Mouse (Mus musculus): ENCODE results near the gene Racgap1.
A peak's percentile ranks its signal among the peaks of the same experiment; 100 is the strongest.

The Racgap1 gene

DNA sequence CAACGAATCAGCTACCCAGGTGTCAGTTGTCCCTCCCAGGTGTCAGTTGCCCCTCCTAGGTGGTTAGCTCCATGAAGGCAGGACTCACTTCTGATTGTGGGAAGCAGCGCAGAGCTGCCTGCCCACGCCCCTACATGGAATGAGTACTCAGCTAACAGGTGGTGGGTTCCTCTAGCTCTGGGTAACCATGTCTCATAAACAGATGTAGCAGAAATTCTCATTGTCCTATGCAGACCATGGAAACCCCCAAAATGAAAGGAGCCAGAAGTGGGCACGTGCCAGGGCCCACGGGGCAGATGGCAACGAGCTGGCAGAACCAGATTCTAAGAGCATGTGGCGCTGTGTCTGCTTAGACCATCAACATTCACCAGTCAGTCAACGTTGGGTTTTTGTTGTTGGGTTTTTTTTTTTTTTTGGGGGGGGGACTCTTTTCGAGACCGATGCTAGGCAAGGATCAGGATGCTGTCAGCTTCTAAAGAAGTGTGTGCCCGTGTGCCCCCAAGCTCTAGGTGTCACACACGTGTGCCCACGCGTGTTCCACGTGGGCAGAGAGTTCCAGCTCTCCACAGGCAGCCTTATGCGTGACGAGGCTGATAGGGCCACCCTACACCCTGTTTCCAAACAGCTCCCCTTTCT lies 12.6 kb upstream of the Racgap1 start:
- peak; percentile 69 for DNase-seq

- no peak for DNase-seq
These were observed 10.9 kb upstream of the Racgap1 start for GRCm38 (mm10) chr15:99662371-99662770.

- no peak for DNase-seq
These were observed 9.8 kb upstream of the Racgap1 start for GRCm38 (mm10) chr15:99661121-99661830.

DNA sequence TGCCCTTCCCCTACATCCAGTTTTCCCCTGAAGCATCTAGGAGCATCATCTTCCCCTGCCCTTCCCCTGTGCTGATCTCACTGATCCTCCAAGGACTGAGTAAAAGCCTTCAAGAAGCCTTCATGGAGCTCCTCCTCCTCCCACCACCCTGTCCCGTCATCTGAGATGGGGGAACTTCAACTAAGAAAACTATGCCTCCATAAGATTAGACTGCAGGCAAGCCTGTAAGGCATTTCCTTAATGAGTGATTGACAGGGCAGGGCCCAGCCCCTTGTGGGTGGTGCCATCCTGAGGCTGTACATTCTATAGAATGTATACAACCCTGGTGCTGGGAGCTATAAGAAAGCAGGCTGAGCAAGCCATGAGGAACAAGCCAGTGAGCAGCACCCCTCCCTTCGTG lies 7.0 kb upstream of the Racgap1 start:
- DNase-seq: no peak

GRCm38 (mm10) chr15:99655956-99656355 lies 4.5 kb upstream of the Racgap1 start:
- DNase-seq: no peak

- DNase-seq: no peak
These were observed 2.4 kb upstream of the Racgap1 start for GRCm38 (mm10) chr15:99653876-99654275.

- DNase-seq: no peak
These were observed 1.8 kb upstream of the Racgap1 start for GRCm38 (mm10) chr15:99653291-99653690.

DNA sequence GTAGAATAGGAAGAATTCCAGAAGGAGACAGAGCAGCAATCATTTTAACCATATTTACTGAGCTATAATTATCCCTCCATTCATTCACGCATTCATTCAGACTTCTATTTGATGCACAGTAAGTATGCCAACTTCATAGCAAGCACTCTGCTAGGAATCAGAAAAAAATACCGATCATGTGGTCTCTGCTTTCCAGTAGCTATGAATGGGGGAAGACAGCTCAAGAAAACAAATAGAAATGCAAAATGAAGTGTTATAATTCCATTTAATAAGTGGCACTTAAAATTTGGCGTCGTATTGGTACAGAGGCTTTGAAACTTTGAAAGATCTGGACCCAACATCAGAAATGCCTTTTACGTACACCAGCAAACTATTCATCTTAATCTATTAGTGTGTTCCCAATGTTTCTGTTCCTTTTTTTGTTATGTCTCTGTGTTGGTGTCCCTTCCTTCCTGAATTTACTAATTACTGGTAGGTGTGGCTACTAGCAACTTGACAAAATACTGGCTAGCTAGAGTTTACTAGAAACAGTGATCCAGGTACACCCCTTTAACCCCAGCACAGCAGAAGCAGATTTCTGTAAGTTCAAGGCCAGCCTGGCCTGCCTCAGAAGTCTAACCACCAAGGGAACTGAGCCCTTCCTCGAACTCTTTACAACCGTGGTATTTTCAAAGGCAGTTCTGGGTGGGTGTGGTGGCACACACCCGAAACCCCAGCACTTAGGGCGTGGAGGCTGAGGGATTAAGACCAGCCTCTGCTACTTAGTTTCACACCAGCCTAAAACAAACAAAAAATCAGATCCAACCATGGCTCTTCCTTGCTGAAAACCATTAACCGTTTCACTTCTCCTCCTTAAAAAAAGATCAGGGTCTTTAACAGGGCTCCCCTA lies 772 bp upstream of the Racgap1 start:
- no peak for DNase-seq

DNA sequence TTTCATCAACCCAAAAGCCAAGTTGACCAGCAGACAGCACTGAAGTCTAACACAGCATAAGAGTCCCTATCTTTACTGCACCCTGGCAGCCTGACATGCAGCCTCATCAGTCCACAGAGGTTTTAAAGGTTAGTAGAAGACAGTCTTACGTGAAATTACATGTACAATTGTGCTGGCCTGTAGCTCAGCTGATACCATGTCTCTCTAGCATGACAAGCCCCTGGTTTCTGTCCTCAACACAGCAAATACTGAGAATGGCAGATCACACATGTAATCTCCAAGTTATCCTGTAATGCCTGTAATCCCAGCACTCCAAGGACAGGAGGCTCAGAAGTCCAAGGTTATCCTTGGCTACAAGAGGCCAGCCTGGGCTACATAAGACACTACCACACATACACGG lies 1.2 kb downstream of the Racgap1 start:
- no peak for DNase-seq

DNA sequence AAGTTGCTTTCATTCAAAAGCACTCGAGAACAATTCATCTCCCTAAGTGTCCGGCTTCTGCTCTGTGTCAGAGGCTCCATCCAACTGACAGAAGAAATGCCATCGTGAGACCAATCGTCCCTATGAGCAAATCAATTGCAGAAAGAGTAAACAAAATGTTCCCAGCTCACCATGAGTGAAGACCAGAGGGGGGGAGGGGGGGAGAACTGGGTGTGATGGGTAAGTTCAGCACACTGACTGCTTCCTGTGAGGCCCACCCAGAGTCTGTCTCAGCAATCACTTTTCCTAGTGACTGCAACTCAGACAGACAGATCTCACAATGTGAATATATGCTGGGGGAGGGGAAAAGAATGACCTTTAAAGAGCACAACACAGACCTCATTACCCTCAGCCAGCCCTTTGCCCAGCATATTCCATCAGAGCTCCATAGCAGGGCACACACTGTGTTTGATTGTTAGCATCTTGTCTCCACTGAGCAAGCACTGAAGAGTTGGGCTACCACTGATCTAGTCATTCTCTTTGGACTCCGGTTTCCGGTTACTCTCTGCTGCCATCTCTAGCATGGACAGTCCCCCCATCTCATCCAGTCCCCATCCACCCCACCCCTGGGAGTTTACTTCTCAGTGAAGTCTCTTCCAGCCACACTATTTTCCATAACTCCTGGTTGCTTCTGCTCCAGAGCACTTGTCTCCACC lies 2.2 kb downstream of the Racgap1 start:
- DNase-seq: no peak

DNA sequence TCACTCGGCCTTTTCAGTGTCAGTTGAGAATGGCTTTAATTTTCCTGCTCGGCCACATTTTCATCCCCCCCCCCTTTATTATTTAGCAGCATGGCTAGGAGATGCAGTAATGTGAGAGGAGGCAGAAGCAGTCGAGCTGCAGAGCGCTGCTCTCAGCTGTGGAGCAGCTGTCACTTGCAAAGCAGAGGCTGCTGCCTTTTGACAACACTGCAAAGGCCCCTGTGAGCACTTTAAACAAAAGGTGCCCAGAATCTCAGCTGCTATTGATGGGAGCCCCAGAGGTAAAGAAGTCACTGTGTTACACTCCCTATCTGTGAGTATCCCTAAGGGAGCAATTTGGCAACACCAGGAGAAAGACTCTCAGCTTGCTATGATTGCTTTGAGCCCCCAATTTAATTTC lies 3.1 kb downstream of the Racgap1 start:
- no peak for DNase-seq

DNA sequence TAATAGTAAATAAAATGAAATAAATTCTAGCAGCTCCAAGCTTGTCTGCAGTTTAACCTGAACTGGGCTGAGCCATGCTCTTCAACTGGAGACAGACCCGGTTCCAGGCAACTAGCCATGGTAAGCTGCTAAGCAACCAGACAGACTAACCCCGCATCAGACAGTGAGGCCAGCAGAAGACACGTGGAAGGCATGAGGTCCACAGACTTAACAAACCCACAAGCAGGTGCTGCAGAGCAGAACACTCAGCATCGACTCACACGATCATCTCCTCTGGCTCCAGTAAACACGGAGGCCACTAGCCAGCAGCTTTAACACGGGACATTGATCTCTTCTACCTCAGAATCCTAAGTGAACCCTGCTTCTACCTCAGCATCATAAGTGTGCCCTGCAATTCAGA lies 6.7 kb downstream of the Racgap1 start:
- DNase-seq: peak; percentile 55

GRCm38 (mm10) chr15:99643832-99644231 lies 7.6 kb downstream of the Racgap1 start:
- no peak for DNase-seq

GRCm38 (mm10) chr15:99642622-99643021 lies 8.8 kb downstream of the Racgap1 start:
- no peak for DNase-seq

DNA sequence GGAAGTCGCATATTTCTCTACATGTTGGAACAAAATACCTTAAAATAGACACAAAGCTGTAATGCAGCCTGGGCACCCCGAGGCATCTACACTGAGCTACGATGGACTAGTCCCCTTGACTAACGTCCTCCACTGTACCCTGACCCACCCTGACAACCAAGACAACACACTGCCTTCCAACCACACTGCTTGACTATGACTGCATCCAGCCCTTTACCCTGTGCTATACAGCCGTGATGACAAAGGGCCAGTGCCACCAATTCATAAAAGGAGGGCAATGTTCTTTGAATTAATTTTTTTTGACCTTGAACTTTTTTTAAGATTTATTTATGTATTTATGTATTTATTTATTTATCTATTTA lies 13.4 kb downstream of the Racgap1 start:
- DNase-seq: no peak

- no peak for DNase-seq
These were observed 13.9 kb downstream of the Racgap1 start for GRCm38 (mm10) chr15:99637405-99638123.

GRCm38 (mm10) chr15:99634702-99635101 lies 16.8 kb downstream of the Racgap1 start:
- DNase-seq: no peak

DNA sequence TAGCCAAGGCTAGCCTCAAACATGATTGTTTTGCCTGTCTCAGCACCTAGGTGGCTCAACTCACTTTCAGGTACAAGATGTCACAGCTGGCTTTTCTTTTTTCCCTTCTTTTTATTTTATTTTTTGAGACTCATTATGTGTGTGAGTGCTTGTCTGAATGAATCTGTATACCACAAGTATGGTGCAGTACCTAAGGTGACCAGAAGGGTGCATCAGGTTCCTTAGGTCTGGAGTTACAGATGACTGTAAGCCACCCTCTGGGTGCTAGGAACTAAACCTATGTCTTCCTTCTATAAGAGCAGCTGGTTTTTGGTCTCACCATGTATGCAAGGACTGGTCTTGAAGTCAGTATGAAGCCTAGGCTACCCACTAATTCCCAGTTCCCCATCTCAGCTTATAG lies 19.8 kb downstream of the Racgap1 start:
- DNase-seq: no peak

- no peak for DNase-seq
These were observed 29.4 kb downstream of the Racgap1 start for GRCm38 (mm10) chr15:99622063-99622462.

- peak; percentile 62 for DNase-seq
These were observed 31.6 kb downstream of the Racgap1 start for GRCm38 (mm10) chr15:99619821-99620220.

- DNase-seq: no peak
These were observed 32.9 kb downstream of the Racgap1 start for GRCm38 (mm10) chr15:99618595-99618994.

GRCm38 (mm10) chr15:99615246-99615645 lies 36.2 kb downstream of the Racgap1 start:
- no peak for DNase-seq

DNA sequence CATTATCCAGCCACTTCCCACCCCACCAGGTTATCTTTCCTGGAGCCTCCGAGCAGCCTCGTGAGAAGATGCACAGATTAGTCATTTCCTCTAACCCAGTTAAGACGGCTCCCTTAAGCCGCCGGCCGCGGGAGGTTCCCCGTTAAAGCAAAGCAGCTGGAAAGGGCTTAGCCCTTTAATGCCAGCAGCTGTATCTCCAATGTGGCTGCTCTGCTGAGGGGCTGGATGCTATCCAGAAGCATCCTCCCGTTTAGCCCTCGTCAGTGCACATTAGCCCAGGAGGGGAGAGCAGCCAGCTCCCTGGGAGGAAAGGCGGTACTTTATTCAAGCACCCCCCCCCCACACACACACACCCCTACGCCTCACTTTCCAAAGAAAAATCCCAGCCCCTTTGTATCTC lies 36.7 kb downstream of the Racgap1 start:
- no peak for DNase-seq
